Mouse (Mus musculus) heart, postnatal 10 days (tissue): ENCODE measurements at regions not wholly inside any gene's neighbourhood (a gene's known extent, or its start where the extent isn't known, plus 50 kb on each side); places are given as distances from the start of the nearest gene placed in this dataset.

ENCODE experiments used
- DNase-seq, 2 experiments: peaks; one replicate each; pipeline ENCODE4 v3.0.0; 2021
- intact Hi-C: fragments of 180-260 bp; cut with DNase I; formaldehyde crosslinking; loops from one replicate; pipeline ENCODE4 v1.15.1; 2025

DNA sequence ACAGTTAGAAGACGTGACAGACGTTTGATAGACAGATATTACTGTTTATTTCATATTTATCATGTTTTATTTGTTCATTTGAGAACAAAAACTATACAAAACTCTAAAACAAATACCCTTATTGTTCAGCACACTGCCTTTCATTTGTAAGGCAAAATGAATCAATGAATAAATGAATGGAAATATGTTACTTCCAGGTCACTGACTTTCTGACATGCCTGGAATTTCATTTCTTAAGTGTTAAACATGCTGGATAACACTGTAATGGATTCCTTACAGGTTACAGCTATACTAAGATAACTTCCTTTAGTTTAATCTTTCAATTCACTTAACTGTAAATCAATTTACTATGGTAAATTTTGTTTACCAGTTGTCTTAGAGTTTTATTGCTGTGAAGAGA is 707.3 kb upstream of the Foxg1 start:
- intact Hi-C loops = no loop called here
- DNase-seq = no peak

DNA sequence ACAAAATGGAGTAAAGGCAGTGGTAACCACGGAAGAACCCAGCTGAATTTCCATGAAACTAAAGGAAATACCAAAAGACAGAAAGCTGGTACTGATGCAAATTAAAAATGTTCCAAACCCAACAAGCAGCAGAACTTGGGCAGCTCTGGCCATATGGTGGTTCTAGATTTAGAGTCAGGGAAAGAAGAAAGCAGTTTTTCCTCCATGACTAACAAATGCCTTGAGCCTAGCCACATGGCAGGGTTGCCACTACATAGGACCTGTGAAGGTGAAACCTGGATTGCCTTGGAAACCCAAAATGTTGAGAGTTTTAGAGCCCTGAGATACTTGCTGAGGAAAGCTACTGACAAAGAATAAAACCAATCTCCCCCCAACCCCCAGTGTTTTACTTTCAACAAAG is 701.5 kb upstream of the Foxg1 start:
- intact Hi-C loops = no loop called here
- no peak for DNase-seq

DNA sequence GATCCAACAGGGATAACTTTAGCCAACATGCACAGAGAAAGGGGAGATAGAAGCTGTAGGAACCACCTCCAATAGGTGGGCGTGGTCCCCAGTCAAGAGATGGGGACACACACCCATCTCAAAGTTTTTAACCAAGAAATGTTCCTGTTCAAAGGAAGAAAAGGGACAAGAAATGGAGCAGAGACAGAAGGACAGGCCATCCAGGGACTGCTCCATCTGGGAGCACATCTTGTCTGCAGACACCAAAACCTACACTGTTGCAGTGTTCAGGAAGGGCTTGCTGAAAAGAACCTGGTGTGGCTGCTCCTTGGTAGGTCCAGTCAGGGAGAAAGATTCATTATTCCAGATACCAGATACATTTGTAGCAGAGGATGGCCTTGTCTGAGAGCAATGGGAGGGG is 676.5 kb upstream of the Foxg1 start:
- no peak for DNase-seq
- intact Hi-C loops = no loop called here

DNA sequence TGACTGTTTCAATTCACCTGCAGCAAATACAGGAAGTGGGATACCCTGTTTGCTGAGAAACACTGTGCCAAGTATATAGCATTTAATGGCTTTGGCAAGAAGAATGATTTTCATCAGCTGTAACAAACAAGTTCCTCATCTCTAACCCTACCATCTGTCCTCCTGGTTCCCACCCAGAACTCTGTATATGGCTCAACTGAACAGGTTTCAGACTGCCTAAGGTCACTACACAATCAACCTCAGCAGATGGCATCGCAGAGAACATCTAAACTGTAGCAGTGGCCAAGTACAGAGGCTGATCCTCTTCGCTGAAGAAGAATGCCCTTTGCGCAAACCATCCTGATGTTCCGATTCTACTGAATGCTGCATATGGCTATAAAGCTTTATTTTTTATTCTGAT is 668.8 kb upstream of the Foxg1 start:
- intact Hi-C loops = no loop called here
- no peak for DNase-seq

DNA sequence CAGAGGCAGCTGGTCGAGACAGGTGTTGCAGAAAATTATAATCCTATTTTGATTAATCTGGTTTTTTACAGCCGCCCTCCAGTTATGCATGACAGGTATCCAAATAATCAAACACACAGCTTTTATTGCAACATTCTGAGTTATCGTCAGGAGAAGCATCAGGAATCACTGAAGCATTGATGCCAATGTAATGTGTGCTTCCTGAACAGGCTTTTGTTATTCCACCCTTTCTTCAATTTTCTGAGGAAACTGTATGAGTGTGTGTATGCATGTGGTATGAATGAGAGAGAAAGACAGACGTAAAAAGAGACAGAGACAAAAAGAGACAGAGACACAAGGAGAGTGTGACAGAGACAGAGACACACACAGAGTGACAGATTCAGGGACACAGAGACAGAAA is 652.6 kb upstream of the Foxg1 start:
- intact Hi-C loops = no loop called here
- DNase-seq = no peak

DNA sequence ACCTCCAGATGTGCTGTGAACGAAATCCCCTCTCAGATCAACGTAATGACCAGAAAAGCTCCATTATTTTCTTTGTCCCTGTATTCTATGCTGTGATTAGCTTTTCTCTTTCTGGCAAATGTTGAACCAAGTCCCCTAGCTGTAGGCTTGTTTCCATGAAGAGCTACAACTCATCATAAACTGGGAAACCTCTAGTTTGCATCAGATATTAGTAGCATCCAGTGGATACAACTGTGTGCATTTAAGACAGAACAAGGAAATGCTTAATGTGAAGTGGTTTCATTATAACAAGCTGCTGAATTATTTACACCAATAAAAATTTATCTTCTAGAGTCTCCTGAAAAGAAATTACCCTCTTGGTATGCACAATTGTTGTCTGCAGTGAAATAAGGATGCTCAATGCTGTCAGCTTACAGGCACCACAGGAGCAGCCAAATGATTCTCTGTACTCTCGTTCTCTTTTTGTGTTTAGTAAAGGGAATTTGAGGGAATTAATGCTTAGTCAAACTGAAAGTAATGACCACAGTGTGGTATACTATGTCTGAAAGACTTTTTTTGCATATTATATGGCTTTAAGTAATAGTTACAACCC is 623.6 kb upstream of the Foxg1 start:
- DNase-seq = no peak
- intact Hi-C loops = no loop called here
